Mouse (Mus musculus) cerebellum, adult 11-12 months (tissue): ENCODE measurements at regions not wholly inside any gene's neighbourhood (a gene's known extent, or its start where the extent isn't known, plus 50 kb on each side); places are given as distances from the start of the nearest gene placed in this dataset.
A peak's percentile ranks its signal among the peaks of the same experiment; 100 is the strongest.
"Not testable (repeated sequence)": the region's sequence is repeated elsewhere in the genome, so short reads cannot be mapped to it uniquely, and the experiment has no call there.

Experiments
- DNase-seq: peaks from one replicate; pipeline ENCODE4 v3.0.0; 2022

- DNase-seq: peak; percentile 35
These were observed 51.8 kb upstream of the Sv2b start for GRCm38 (mm10) chr7:75360874-75361273.

- no peak for DNase-seq
These were observed 53.5 kb upstream of the Sv2b start for GRCm38 (mm10) chr7:75362541-75362940.

GRCm38 (mm10) chr7:75365480-75365879 lies 56.4 kb upstream of the Sv2b start:
- no peak for DNase-seq

- peak; percentile 81 for DNase-seq
These were observed 57.3 kb upstream of the Sv2b start for GRCm38 (mm10) chr7:75366285-75366882.

- no peak for DNase-seq
These were observed 59.3 kb upstream of the Sv2b start for GRCm38 (mm10) chr7:75368315-75368714.

- no peak for DNase-seq
These were observed 60.3 kb upstream of the Sv2b start for GRCm38 (mm10) chr7:75369366-75369765.

GRCm38 (mm10) chr7:75370595-75371519 lies 61.8 kb upstream of the Sv2b start:
- peak; percentile 67 for DNase-seq

GRCm38 (mm10) chr7:75371520-75371876 lies 62.4 kb upstream of the Sv2b start:
- DNase-seq: no peak

GRCm38 (mm10) chr7:75371991-75372390 lies 62.9 kb upstream of the Sv2b start:
- no peak for DNase-seq

GRCm38 (mm10) chr7:75372892-75373444 lies 63.9 kb upstream of the Sv2b start:
- DNase-seq: no peak

GRCm38 (mm10) chr7:75374506-75374905 lies 65.4 kb upstream of the Sv2b start:
- no peak for DNase-seq

- no peak for DNase-seq
These were observed 70.5 kb upstream of the Sv2b start for GRCm38 (mm10) chr7:75379595-75379994.

GRCm38 (mm10) chr7:75384506-75384911 lies 70.8 kb upstream of the Akap13 start:
- no peak for DNase-seq

GRCm38 (mm10) chr7:75387033-75387432 lies 68.3 kb upstream of the Akap13 start:
- DNase-seq: no peak

- DNase-seq: no peak
These were observed 67.4 kb upstream of the Akap13 start for GRCm38 (mm10) chr7:75387821-75388431.

- no peak for DNase-seq
These were observed 65.2 kb upstream of the Akap13 start for GRCm38 (mm10) chr7:75390162-75390561.

- no peak for DNase-seq
These were observed 62.6 kb upstream of the Akap13 start for GRCm38 (mm10) chr7:75392783-75393182.

GRCm38 (mm10) chr7:75393466-75393865 lies 61.9 kb upstream of the Akap13 start:
- DNase-seq: no peak

- DNase-seq: no peak
These were observed 60.3 kb upstream of the Akap13 start for GRCm38 (mm10) chr7:75394866-75395580.

- no peak for DNase-seq
These were observed 57.8 kb upstream of the Akap13 start for GRCm38 (mm10) chr7:75397559-75397958.

- DNase-seq: not testable (repeated sequence)
These were observed 56.9 kb upstream of the Akap13 start for GRCm38 (mm10) chr7:75398480-75398879.

- peak; percentile 4 for DNase-seq
These were observed 56.2 kb upstream of the Akap13 start for GRCm38 (mm10) chr7:75398904-75399724.
